Mouse (Mus musculus): Measurements from ENCODE around the gene Fbxo34. TPM values are rescaled to one million over a fixed set of nuclear protein-coding genes. Genes with fewer than 3 reads are reported as not detected.

Fbxo34 gene
- polyA plus RNA-seq, 1 experiment from 2014 or later: 22.0 TPM

DNA sequence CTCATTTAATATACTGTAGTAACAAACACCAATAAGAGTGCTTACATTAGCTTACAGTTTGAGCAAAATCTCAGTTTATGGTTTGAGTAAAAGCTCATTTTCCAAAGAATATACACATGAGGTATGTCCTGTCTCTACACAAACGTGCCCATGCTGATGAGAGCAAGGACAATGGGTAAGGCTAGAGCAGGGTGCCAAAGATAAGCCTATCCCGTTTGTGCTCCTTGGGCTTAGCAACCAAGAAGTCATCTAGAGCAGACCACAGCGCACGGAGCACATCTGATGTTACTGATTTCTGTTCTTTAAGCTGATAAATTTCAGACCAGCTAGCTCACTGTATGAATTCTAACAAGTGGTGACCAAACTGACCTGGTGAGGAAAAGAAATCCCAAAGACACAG lies 94.7 kb downstream of the Fbxo34 start:
- WGBS: 89% methylated on average over 4 of the region's 4 CpGs
- H3K9me3 ChIP-seq (ENCODE audit: control insufficient read depth): no peaks in the 10 kb centered on the region
- TF ChIP-seq CTCF (IDR thresholded peaks at IDR 0.05; ENCODE audit: low read depth): no peak
- no peak for ATAC-seq
- no peak overlapping the region for H3K27ac ChIP-seq (ENCODE audit: low read depth, low read length)
- no peaks in the 10 kb centered on the region for H3K27me3 ChIP-seq (replicated peaks; ENCODE audit: control insufficient read depth, insufficient read depth, low read length)
- H3K4me1 ChIP-seq (replicated peaks; ENCODE audit: control insufficient read depth, insufficient read depth, low read length): no peaks in the 10 kb centered on the region
- peaks cover 73% of the 10 kb centered on the region for H3K36me3 ChIP-seq (ENCODE audit: control insufficient read depth, insufficient read depth)
- H3K9ac ChIP-seq (ENCODE audit: low read depth, low read length): no peak overlapping the region
- no peak overlapping the region for H3K4me3 ChIP-seq (ENCODE audit: low read depth, low read length)
- no peak overlapping the region for H3K4me2 ChIP-seq (replicated peaks; ENCODE audit: low read depth)

DNA sequence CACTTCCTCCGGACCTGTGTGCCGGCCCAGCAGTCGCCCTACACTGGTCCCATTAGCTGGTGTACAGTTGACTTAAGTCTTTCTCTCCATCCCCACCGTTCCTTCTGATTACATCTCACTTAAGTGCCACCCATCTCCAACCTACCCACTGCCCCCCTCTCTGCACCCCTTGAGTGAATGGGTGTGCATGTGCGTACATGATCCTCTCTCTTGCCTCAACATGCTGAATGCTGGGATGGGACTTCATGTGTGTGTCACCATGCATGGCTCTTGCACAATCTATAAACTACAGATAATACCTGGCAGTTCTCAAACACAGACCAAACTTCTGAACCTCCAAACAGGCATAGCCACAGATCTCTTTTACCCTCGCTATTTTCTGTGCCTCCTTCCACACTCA lies 101.4 kb downstream of the Fbxo34 start:
- ATAC-seq: no peak
- WGBS: 91% methylated on average over 6 of the region's 6 CpGs
- Histone ChIP-seq H3K4me1 (replicated peaks; ENCODE audit: control insufficient read depth, insufficient read depth, low read length) (no peaks in the 10 kb centered on the region), H3K4me3 (ENCODE audit: low read depth, low read length) (no peak overlapping the region), H3K9ac (ENCODE audit: low read depth, low read length) (no peak overlapping the region), H3K36me3 (ENCODE audit: control insufficient read depth, insufficient read depth) (peaks cover 55% of the 10 kb centered on the region), H3K27me3 (replicated peaks; ENCODE audit: control insufficient read depth, insufficient read depth, low read length) (no peaks in the 10 kb centered on the region), H3K27ac (ENCODE audit: low read depth, low read length) (no peak overlapping the region), H3K4me2 (replicated peaks; ENCODE audit: low read depth) (no peak overlapping the region), H3K9me3 (ENCODE audit: control insufficient read depth) (no peaks in the 10 kb centered on the region)
- no peak for TF ChIP-seq CTCF (IDR thresholded peaks at IDR 0.05; ENCODE audit: low read depth)

DNA sequence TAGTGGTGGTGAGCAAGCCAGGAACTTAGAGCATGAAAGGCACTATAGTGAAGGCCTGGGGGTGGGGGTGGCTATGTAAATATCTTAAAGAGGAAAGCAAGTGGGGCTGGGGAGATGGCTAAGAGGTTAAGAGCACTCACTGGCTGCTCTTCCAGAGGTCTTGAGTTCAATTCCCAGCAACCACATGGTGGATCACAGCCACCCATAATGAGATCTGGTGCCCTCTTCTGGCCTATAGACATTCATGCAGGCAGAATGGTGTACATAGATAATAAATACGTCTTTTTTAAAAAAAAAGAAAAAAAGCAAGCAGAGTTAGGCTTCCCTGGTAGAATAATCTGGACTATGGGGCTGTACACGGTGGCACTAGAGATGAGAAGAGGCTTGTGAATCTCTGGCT lies 103.2 kb downstream of the Fbxo34 start:
- Histone ChIP-seq H3K4me3 (ENCODE audit: low read depth, low read length) (no peak overlapping the region), H3K36me3 (ENCODE audit: control insufficient read depth, insufficient read depth) (peaks cover 41% of the 10 kb centered on the region), H3K4me1 (replicated peaks; ENCODE audit: control insufficient read depth, insufficient read depth, low read length) (no peaks in the 10 kb centered on the region), H3K9ac (ENCODE audit: low read depth, low read length) (no peak overlapping the region), H3K4me2 (replicated peaks; ENCODE audit: low read depth) (no peak overlapping the region), H3K27ac (ENCODE audit: low read depth, low read length) (no peak overlapping the region), H3K27me3 (replicated peaks; ENCODE audit: control insufficient read depth, insufficient read depth, low read length) (no peaks in the 10 kb centered on the region), H3K9me3 (ENCODE audit: control insufficient read depth) (no peaks in the 10 kb centered on the region)
- TF ChIP-seq CTCF (IDR thresholded peaks at IDR 0.05; ENCODE audit: low read depth): peak; percentile 32; the same call in 1 of the 2 replicates
- no peak for ATAC-seq
- 96% methylated on average over 2 of the region's 2 CpGs for WGBS

DNA sequence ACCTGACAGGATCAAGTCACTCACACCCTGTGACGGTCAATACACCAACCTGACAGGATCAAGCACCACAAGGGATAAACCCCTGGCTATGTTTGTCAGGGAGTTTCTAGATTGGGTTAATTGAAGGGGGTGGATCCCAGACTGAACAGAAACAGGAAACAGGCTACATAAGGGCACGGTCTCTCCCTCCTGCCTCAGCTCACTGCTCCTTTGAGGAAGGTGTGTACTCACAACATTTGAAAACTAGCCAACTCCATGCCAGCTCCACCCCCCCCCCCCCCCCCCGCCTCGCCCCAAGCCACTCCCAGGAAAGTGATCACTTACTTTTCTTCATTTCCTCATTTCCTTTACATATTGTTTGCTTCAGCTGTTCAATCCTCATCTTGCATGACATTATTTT lies 104.0 kb downstream of the Fbxo34 start:
- 81% methylated on average over 4 of the region's 4 CpGs for WGBS
- 0 out of 2 replicates have a peak, but pooled peaks have one; percentile 41 for ATAC-seq
- Histone ChIP-seq H3K27me3 (replicated peaks; ENCODE audit: control insufficient read depth, insufficient read depth, low read length) (no peaks in the 10 kb centered on the region), H3K4me2 (replicated peaks; ENCODE audit: low read depth) (no peak overlapping the region), H3K4me3 (ENCODE audit: low read depth, low read length) (no peak overlapping the region), H3K9me3 (ENCODE audit: control insufficient read depth) (no peaks in the 10 kb centered on the region), H3K4me1 (replicated peaks; ENCODE audit: control insufficient read depth, insufficient read depth, low read length) (no peaks in the 10 kb centered on the region), H3K27ac (ENCODE audit: low read depth, low read length) (no peak overlapping the region), H3K9ac (ENCODE audit: low read depth, low read length) (no peak overlapping the region), H3K36me3 (ENCODE audit: control insufficient read depth, insufficient read depth) (peaks cover 32% of the 10 kb centered on the region)
- TF ChIP-seq CTCF (IDR thresholded peaks at IDR 0.05; ENCODE audit: low read depth): no peak

DNA sequence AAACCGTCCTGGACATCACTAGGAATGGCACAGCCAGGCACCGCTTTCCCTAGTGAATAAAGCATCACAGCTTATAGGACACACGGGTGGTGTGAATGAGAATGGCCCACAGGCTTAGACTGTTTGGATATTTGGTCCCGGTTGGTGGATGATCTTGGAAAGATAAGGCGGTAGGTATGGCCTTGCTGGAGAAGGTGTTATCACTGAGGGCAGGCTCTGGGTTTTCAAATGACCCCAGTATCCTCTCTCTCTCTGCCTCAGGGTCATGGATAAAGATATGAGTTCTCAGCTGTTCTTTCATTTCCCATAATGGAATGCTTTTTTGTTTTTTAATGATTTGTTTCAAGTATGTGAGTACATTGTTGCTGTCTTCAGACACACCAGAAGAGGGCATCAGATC lies 105.0 kb downstream of the Fbxo34 start:
- H3K4me2 ChIP-seq (replicated peaks; ENCODE audit: low read depth): no peak overlapping the region
- H3K36me3 ChIP-seq (ENCODE audit: control insufficient read depth, insufficient read depth): peaks cover 25% of the 10 kb centered on the region
- no peak for TF ChIP-seq CTCF (IDR thresholded peaks at IDR 0.05; ENCODE audit: low read depth)
- no peak for ATAC-seq
- H3K4me3 ChIP-seq (ENCODE audit: low read depth, low read length): no peak overlapping the region
- no peak overlapping the region for H3K27ac ChIP-seq (ENCODE audit: low read depth, low read length)
- H3K4me1 ChIP-seq (replicated peaks; ENCODE audit: control insufficient read depth, insufficient read depth, low read length): no peaks in the 10 kb centered on the region
- no peaks in the 10 kb centered on the region for H3K9me3 ChIP-seq (ENCODE audit: control insufficient read depth)
- H3K9ac ChIP-seq (ENCODE audit: low read depth, low read length): no peak overlapping the region
- 96% methylated on average over 5 of the region's 5 CpGs for WGBS
- H3K27me3 ChIP-seq (replicated peaks; ENCODE audit: control insufficient read depth, insufficient read depth, low read length): no peaks in the 10 kb centered on the region

DNA sequence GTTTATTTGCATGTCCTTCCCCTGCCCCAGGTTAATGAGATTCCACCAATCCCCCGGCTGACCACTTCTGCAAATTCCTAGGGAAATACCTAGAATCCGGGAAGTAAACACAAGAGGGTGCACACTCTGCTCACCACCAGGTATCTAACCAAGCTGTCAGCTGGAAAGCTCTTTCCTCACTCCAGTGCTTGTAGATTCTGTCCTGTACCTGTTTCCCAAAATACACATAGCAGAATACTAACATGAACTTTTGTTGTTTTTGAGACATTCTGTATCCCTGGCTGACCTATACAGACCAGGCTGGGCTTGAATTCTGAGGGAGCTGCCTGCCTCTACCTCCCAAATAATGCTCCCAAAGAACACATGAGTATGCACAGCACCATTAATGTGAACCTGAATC lies 110.5 kb downstream of the Fbxo34 start:
- Histone ChIP-seq H3K36me3 (ENCODE audit: control insufficient read depth, insufficient read depth) (peaks cover 7% of the 10 kb centered on the region; the same call in 1 of the 2 replicates), H3K4me1 (replicated peaks; ENCODE audit: control insufficient read depth, insufficient read depth, low read length) (no peaks in the 10 kb centered on the region), H3K4me2 (replicated peaks; ENCODE audit: low read depth) (no peak overlapping the region), H3K9ac (ENCODE audit: low read depth, low read length) (no peak overlapping the region), H3K27ac (ENCODE audit: low read depth, low read length) (no peak overlapping the region; the same call in 1 of the 2 replicates), H3K9me3 (ENCODE audit: control insufficient read depth) (no peaks in the 10 kb centered on the region), H3K4me3 (ENCODE audit: low read depth, low read length) (no peak overlapping the region), H3K27me3 (replicated peaks; ENCODE audit: control insufficient read depth, insufficient read depth, low read length) (no peaks in the 10 kb centered on the region)
- no peak for TF ChIP-seq CTCF (IDR thresholded peaks at IDR 0.05; ENCODE audit: low read depth)
- no peak for ATAC-seq
- WGBS: 66% methylated on average over 2 of the region's 2 CpGs

DNA sequence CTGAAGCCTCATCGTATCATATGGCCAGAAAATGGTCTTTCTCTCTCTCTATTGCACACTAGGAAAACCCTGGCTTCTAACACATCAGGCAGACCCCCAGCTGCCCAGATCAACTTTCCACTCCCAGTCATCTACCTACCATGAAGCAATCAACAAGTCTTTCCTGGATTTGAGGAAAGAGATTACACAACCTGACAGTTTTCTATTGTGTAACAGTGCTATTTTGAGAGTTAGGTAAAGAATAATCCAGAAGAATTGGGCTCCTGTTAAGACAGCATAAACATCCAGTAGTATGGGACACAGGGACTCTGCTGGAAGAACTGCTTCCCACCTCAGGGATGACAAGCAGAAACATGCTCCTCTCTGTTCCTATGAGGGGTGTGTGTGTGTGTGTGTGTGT lies 112.3 kb downstream of the Fbxo34 start:
- Histone ChIP-seq H3K4me3 (ENCODE audit: low read depth, low read length) (no peak overlapping the region), H3K4me2 (replicated peaks; ENCODE audit: low read depth) (no peak overlapping the region), H3K27me3 (replicated peaks; ENCODE audit: control insufficient read depth, insufficient read depth, low read length) (no peaks in the 10 kb centered on the region), H3K9me3 (ENCODE audit: control insufficient read depth) (no peaks in the 10 kb centered on the region), H3K36me3 (ENCODE audit: control insufficient read depth, insufficient read depth) (no peaks in the 10 kb centered on the region), H3K4me1 (replicated peaks; ENCODE audit: control insufficient read depth, insufficient read depth, low read length) (no peaks in the 10 kb centered on the region), H3K9ac (ENCODE audit: low read depth, low read length) (no peak overlapping the region), H3K27ac (ENCODE audit: low read depth, low read length) (no peak overlapping the region)
- ATAC-seq: no peak
- WGBS: 89% methylated on average over 1 of the region's 1 CpGs
- TF ChIP-seq CTCF (IDR thresholded peaks at IDR 0.05; ENCODE audit: low read depth): no peak

All from intestine, postnatal 0 days (tissue).